Mouse (Mus musculus): ENCODE results near the gene Prrt2.

GRCm38 (mm10) chr7:127008239-127009019 lies 12.6 kb downstream of the Prrt2 start:
- TF ChIP-seq CTCF (IDR thresholded peaks at IDR 0.05; ENCODE audit: insufficient read depth, low read depth, low read length) (no peak), POLR2A (IDR thresholded peaks at IDR 0.05; ENCODE audit: insufficient read depth, low read depth, low read length) (no peak)
